Mouse (Mus musculus) olfactory bulb, adult 2 months (tissue): ENCODE results near the gene Pithd1.

Experiments
- CTCF ChIP-seq: fragments of 200-500 bp; IDR thresholded peaks from 2 replicates; pipeline ENCODE4 v1.5.1; 2012; ENCODE audit warnings: low read depth, mild to moderate bottlenecking, low read length, moderate library complexity; ENCODE audit not compliant: insufficient read depth
- POLR2A ChIP-seq: fragments of 200-500 bp; IDR thresholded peaks from 2 replicates; pipeline ENCODE4 v1.6.1; 2012; ENCODE audit warnings: mild to moderate bottlenecking, low read depth, low read length, moderate library complexity; ENCODE audit not compliant: insufficient read depth

DNA sequence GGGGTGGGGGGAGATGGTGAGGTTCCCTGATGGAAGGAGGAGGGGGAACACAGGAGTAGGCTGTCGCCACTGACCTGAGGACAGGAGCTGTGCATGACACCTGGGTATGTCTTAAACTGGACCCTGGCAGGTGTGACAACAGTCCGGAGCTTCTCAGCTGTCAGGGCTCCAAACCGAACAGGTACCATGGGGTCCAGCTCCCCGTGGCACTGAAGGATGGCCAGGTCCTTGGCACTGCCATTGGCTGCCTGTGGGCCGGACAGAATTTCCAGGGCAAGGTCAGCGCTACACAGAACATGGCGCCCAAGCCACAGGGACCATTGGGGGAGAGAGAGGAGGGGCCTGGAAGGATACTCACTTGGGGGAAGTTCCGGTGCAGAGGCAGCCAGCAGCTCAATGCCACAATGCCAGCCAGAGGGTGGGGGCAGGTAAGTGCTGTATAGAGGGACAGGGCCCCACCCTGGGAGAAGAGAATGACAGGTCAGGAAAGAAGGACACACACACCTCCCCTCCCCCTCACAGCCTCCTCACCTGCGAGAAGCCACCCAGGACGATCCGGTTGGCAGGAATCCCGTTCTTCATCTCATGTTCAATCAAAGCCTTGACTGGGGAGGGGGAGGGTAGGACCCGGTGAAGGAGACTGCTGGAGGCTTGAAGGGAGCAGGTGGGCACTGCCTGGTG is 17.9 kb downstream of the Pithd1 start:
- no peak for TF ChIP-seq CTCF
- 0 out of 2 replicates have a peak, but pooled peaks have one; percentile 18 for TF ChIP-seq POLR2A
